Mouse (Mus musculus) olfactory bulb, adult 2 months (tissue): ENCODE measurements around the gene Btbd16.

ENCODE experiments used
- CTCF ChIP-seq: fragments of 200-500 bp; IDR thresholded peaks from 2 replicates; pipeline ENCODE4 v1.5.1; 2012; ENCODE audit warnings: low read depth, mild to moderate bottlenecking, low read length, moderate library complexity; ENCODE audit not compliant: insufficient read depth
- POLR2A ChIP-seq: fragments of 200-500 bp; IDR thresholded peaks from 2 replicates; pipeline ENCODE4 v1.6.1; 2012; ENCODE audit warnings: mild to moderate bottlenecking, low read depth, low read length, moderate library complexity; ENCODE audit not compliant: insufficient read depth

DNA sequence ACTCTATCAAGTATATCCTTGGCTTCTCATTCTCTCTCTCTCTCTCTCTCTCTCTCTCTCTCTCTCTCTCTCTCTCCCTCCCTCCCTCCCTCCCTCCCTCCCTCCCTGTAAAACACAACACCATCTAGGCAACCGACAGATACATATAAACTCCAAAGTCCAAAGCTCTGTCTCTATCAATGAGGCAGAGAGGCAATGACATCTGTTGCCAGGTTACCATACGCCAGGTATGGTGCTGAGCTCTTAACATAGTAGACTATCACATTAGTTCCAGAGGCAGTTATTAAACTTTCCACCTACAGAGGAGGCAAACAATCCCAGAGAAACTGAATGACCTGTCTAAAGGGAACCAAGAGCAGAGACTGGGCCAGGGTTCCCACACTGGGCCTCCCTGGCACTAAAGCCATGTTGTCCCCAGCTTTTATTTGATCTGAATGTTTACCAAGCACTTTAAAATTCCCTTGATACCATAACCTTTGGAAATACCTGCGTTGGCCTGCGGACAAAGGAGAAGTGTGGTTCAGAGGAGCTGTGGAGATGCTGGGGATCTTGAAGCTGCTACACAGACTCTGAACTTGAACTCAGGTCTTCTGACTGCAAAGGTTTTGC is 80.9 kb downstream of the Btbd16 start:
- TF ChIP-seq CTCF (no peak), POLR2A (no peak)
